8 mouse cellular contexts compared by ENCODE assay signal in the genomic region with DNA sequence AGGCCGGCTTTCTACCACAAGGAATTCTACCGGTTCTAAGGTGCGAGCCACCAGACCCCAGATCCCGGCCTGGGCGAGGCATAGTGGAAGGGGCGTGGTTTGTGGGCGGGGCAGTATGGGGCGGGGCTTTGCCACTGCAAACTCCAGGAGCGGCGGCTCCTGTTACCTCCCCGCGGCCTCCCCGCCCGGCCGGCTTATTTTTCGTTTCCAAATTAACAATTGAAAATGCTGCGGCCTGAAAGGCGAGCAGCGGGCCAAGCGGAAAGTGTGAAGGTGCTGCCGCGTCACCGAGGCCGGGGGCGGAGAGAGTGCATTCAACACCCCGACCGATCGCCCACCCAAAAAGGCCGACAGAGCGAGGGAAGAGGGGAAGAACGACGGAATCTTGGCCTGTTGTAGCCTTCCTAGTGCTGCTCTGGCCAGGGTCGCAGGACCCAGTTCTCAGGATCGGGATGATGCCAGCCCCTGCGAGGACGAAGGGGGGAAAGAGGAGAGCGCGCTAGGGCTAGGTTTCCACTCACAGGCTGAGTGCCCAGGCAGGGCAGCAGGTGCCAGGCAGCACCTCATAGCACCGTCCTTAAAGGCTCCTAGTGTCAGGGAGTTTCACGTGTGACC. TPM values are rescaled to one million over a fixed set of nuclear protein-coding genes. Genes with fewer than 3 reads are reported as not detected.
A peak's percentile ranks its signal among the peaks of the same experiment; 100 is the strongest.
DNase-seq lines count a peak whose midpoint lies in the region; ATAC-seq lines count a peak whose summit lies in the region.

No protein-coding gene starts in this region.

- peak overlapping the region; percentile 96 for H3K4me2 ChIP-seq in intestine, embryonic 15.5 days (replicated peaks)
- H3K4me2 ChIP-seq in neural tube, embryonic 14.5 days (ENCODE audit: low read depth, low read length): peak overlapping the region; percentile 89

- peak overlapping the region; percentile 49 for H3K4me3 ChIP-seq in intestine, embryonic 15.5 days (replicated peaks)
- peak overlapping the region; percentile 46 for H3K4me3 ChIP-seq in neural tube, embryonic 14.5 days (ENCODE audit: low read depth, low read length)

- peaks cover 14% of the 10 kb centered on the region; the same call in 1 of the 2 replicates for H3K27me3 ChIP-seq in intestine, embryonic 15.5 days (replicated peaks)
- no peaks in the 10 kb centered on the region for H3K27me3 ChIP-seq in neural tube, embryonic 14.5 days (ENCODE audit: control insufficient read depth, insufficient read depth, low read length)

- intact Hi-C loops in gastrocnemius, postnatal 36 days (cut with DNase I): no loop called here

- no peak overlapping the region for H3K27ac ChIP-seq in intestine, embryonic 15.5 days
- no peak overlapping the region for H3K27ac ChIP-seq in neural tube, embryonic 14.5 days (ENCODE audit: low read depth, low read length)

- under 1% methylated on average over 40 of the region's 40 CpGs for WGBS in intestine, embryonic 15.5 days
- WGBS in neural tube, embryonic 14.5 days: under 1% methylated on average over 39 of the region's 40 CpGs

- H3K9me3 ChIP-seq in intestine, embryonic 15.5 days: no peaks in the 10 kb centered on the region
- H3K9me3 ChIP-seq in neural tube, embryonic 14.5 days (ENCODE audit: control insufficient read depth, low read length): no peaks in the 10 kb centered on the region

- peak overlapping the region; percentile 45 for H3K9ac ChIP-seq in intestine, embryonic 15.5 days
- peak overlapping the region; percentile 50 for H3K9ac ChIP-seq in neural tube, embryonic 14.5 days (replicated peaks; ENCODE audit: low read depth, low read length)

- ATAC-seq in common myeloid progenitor, adult 5-6 weeks (replicated peaks; ENCODE audit: low read depth, poor library complexity, severe bottlenecking): peak; percentile 87
- ATAC-seq in intestine, embryonic 15.5 days: peak; percentile 94
- peak; percentile 85 for ATAC-seq in neural tube, embryonic 14.5 days (ENCODE audit: low read depth)

- H3K4me1 ChIP-seq in intestine, embryonic 15.5 days (replicated peaks): peaks cover 22% of the 10 kb centered on the region
- H3K4me1 ChIP-seq in neural tube, embryonic 14.5 days (ENCODE audit: control insufficient read depth, insufficient read depth, low read length): peaks cover 11% of the 10 kb centered on the region; the same call in 1 of the 2 replicates

- DNase-seq in urinary bladder, adult 18-20 months (ENCODE audit: low spot score in 2 of 2): peak; percentile 39 to 60
- no peak for DNase-seq in urinary bladder, postnatal 10 days (ENCODE audit: low spot score)
- DNase-seq in gastrocnemius, postnatal 36 days: peak; percentile 45 to 57
- DNase-seq in lung, adult 18-20 months: peak; percentile 67 to 79
- DNase-seq in thymus, postnatal 4 days: peak; percentile 78

- H3K36me3 ChIP-seq in intestine, embryonic 15.5 days: no peaks in the 10 kb centered on the region
- H3K36me3 ChIP-seq in neural tube, embryonic 14.5 days (ENCODE audit: control insufficient read depth, insufficient read depth, low read length): no peaks in the 10 kb centered on the region

RNA-seq across cellular contexts. Expression of gene Kcnq4, which starts 17.3 kb away (rescaled TPM):
- not detected in 2 replicates for total RNA-seq in common myeloid progenitor, adult 5-6 weeks (2017)
- 10 to 100 TPM; 18.6 to 18.9 TPM for total RNA-seq in gastrocnemius, postnatal 36 days (2021)
- polyA plus RNA-seq in intestine, embryonic 15.5 days (2015; fragmentation: Nextera tagmentation; extraction: Ambion mirVana): 2.2 and 2.3 TPM in 2 replicates
- polyA plus RNA-seq in neural tube, embryonic 14.5 days (2014; fragmentation: Nextera tagmentation; extraction: Ambion mirVana): 5.2 and 5.5 TPM in 2 replicates

Comparison
In these comparisons a context has a peak if more than half of its experiments do, and no peak if none do; other contexts are left out.
1. RNA of gene Kcnq4, which starts 17.3 kb away (total RNA-seq): 18.6 to 18.9 TPM in gastrocnemius, postnatal 36 days; not detected in common myeloid progenitor, adult 5-6 weeks; every median in the first group is over 10 times any median in the second.
2. Peak in every context shown above with its lines, with median percentiles within 50 percentile points of each other: ATAC-seq.